ENCODE assay signal across 13 mouse cellular contexts in genomic region chr1:120328212-120328611, GRCm38 (mm10). TPM values are rescaled to one million over a fixed set of nuclear protein-coding genes. Genes with fewer than 3 reads are reported as not detected.
"Had no signal": no experiment of that assay in that cellular context is flagged by ENCODE, and none has a peak within 500 bp of the region (broad histone marks: within the 10 kb centered on the region; RNA-seq: fewer than 3 reads in every experiment).

No protein-coding gene starts in this region.

- H3K4me3 ChIP-seq: neural tube, embryonic 13.5 days; neural tube, embryonic 15.5 days; stomach, embryonic 15.5 days had no signal

- H3K4me2 ChIP-seq: neural tube, embryonic 13.5 days; neural tube, embryonic 15.5 days; stomach, embryonic 15.5 days had no signal

- H3K9ac ChIP-seq: neural tube, embryonic 13.5 days; neural tube, embryonic 15.5 days; stomach, embryonic 15.5 days had no signal

- H3K4me1 ChIP-seq: neural tube, embryonic 13.5 days; neural tube, embryonic 15.5 days; stomach, embryonic 15.5 days had no signal

- H3K27ac ChIP-seq: neural tube, embryonic 13.5 days; neural tube, embryonic 15.5 days; stomach, embryonic 15.5 days; stomach, postnatal 0 days had no signal

- DNase-seq: right cerebral cortex, postnatal 25 days; thymus, adult 18-20 months had no signal

- H3K9me3 ChIP-seq: neural tube, embryonic 13.5 days; neural tube, embryonic 15.5 days; stomach, embryonic 15.5 days had no signal

- H3K36me3 ChIP-seq: neural tube, embryonic 13.5 days; neural tube, embryonic 15.5 days; stomach, embryonic 15.5 days had no signal

- H3K27me3 ChIP-seq: neural tube, embryonic 15.5 days; stomach, embryonic 15.5 days had no signal

RNA-seq across cellular contexts. Expression of gene C1ql2, which starts 12.2 kb away (rescaled TPM):
- total RNA-seq: neutrophil, adult 5-6 weeks had no signal
- polyA plus RNA-seq: small intestine, adult 2 months; spleen, adult 2 months; stomach, embryonic 14.5 days; stomach, embryonic 15.5 days; stomach, embryonic 16.5 days; testis, adult 2 months; thymus, postnatal 0 days had no signal
